17 mouse cellular contexts compared by ENCODE assay signal in the genomic region with DNA sequence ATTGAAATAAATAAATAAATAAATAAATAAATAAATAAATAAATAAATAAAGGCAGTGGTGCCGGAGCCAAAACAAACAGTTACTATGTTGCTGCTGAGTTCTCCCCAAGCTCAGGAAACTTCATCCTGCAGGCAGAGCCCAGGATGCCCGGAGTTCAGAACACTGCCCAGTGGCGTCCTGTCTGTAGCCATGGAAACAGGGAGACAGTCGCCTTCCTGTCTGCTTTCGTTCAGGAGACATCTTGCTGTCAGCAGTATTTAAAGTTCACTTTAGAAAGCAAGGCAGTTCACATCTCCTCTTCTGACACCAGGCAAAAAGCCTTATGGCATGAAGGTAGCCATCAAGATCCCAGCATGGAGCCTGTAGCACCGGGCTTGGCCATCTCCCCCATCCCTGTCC. TPM values are rescaled to one million over a fixed set of nuclear protein-coding genes. Genes with fewer than 3 reads are reported as not detected.
DNase-seq lines count a peak whose midpoint lies in the region; ATAC-seq and TF ChIP-seq lines count a peak whose summit lies in the region.
"Had no signal": no experiment of that assay in that cellular context is flagged by ENCODE, and none has a peak within 500 bp of the region (broad histone marks: within the 10 kb centered on the region; RNA-seq: fewer than 3 reads in every experiment).

No protein-coding gene starts in this region.

- H3K36me3 ChIP-seq in kidney, adult 2 months (ENCODE audit: control insufficient read depth, insufficient read depth, low read length) = no peaks in the 10 kb centered on the region
- no peaks in the 10 kb centered on the region for H3K36me3 ChIP-seq in midbrain, embryonic 16.5 days (ENCODE audit: control insufficient read depth, insufficient read depth, low read length)
- H3K36me3 ChIP-seq: heart, embryonic 10.5 days; liver, embryonic 13.5 days had no signal

- no peak overlapping the region for H3K4me2 ChIP-seq in midbrain, embryonic 16.5 days (ENCODE audit: low read length)
- H3K4me2 ChIP-seq: liver, embryonic 13.5 days had no signal

- H3K4me3 ChIP-seq in kidney, adult 2 months (ENCODE audit: insufficient read depth, low read depth, low read length) = no peak overlapping the region
- H3K4me3 ChIP-seq in midbrain, embryonic 16.5 days (ENCODE audit: low read depth, low read length) = no peak overlapping the region
- H3K4me3 ChIP-seq: heart, embryonic 10.5 days; liver, embryonic 13.5 days had no signal

- no peak overlapping the region; the same call in 1 of the 2 replicates for H3K9ac ChIP-seq in midbrain, embryonic 16.5 days (ENCODE audit: low read depth, low read length)
- H3K9ac ChIP-seq: liver, embryonic 13.5 days had no signal

- no peaks in the 10 kb centered on the region for H3K9me3 ChIP-seq in midbrain, embryonic 16.5 days (replicated peaks; ENCODE audit: control insufficient read depth, low read length, poor library complexity, severe bottlenecking)
- H3K9me3 ChIP-seq: heart, embryonic 10.5 days; liver, embryonic 13.5 days had no signal

- no peak overlapping the region for H3K27ac ChIP-seq in kidney, adult 2 months (ENCODE audit: insufficient read depth, low read depth, low read length)
- no peak overlapping the region for H3K27ac ChIP-seq in midbrain, embryonic 16.5 days (ENCODE audit: low read length)
- H3K27ac ChIP-seq: heart, embryonic 10.5 days; liver, embryonic 13.5 days had no signal

- no peaks in the 10 kb centered on the region for H3K4me1 ChIP-seq in kidney, adult 2 months (ENCODE audit: control insufficient read depth, insufficient read depth, low read length)
- peaks cover 6% of the 10 kb centered on the region; the same call in 1 of the 2 replicates for H3K4me1 ChIP-seq in midbrain, embryonic 16.5 days (ENCODE audit: control insufficient read depth, insufficient read depth, low read length)
- H3K4me1 ChIP-seq: liver, embryonic 13.5 days had no signal

- no peak for TF ChIP-seq CTCF in kidney, adult 2 months (conservative IDR thresholded peaks at IDR 0.05; ENCODE audit: insufficient read depth, insufficient read length, low read depth, low read length)

- peak; percentile 68 for ATAC-seq in midbrain, embryonic 16.5 days

- DNase-seq in adrenal gland, adult 2 months = peak; percentile 34
- DNase-seq in adrenal gland, adult 8-10 months = no peak
- DNase-seq in kidney, adult 2 months = peak; percentile 48
- no peak for DNase-seq in kidney, adult 18-20 months
- DNase-seq in retina, postnatal 1 day = peak; percentile 23
- no peak for DNase-seq in retina, embryonic 14.5 days (ENCODE audit: low spot score)
- DNase-seq in liver = no peak
- DNase-seq: cerebellum, adult 2 months; gastrocnemius, postnatal 10 days; heart, postnatal 36 days; liver, embryonic 13.5 days; lung, postnatal 14 days; right cerebral cortex, postnatal 4 days had no signal

- no peak for TF ChIP-seq POLR2A in kidney, adult 2 months (IDR thresholded peaks at IDR 0.05; ENCODE audit: low read depth, low read length)

- no peaks in the 10 kb centered on the region for H3K27me3 ChIP-seq in kidney, adult 2 months (replicated peaks; ENCODE audit: control insufficient read depth, insufficient read depth, low read length)
- H3K27me3 ChIP-seq in midbrain, embryonic 16.5 days (ENCODE audit: control insufficient read depth, insufficient read depth, low read depth, low read length) = no peaks in the 10 kb centered on the region
- H3K27me3 ChIP-seq: liver, embryonic 13.5 days had no signal

- 43% methylated on average over 6 of the region's 6 CpGs for WGBS in kidney, adult 2 months
- 26% methylated on average over 6 of the region's 6 CpGs for WGBS in midbrain, embryonic 16.5 days

RNA-seq across cellular contexts. Expression of gene Chst8, which starts 8.0 kb away (rescaled TPM):
- 10 to 100 TPM; 10.6 to 11.4 TPM for total RNA-seq in adrenal gland, adult 2 months (2021)
- polyA plus RNA-seq in adrenal gland, adult 2 months (2012; rRNA removed) = 21.3 and 26.9 TPM in 2 replicates
- total RNA-seq in adrenal gland, adult 8-10 months (2022) = 10 to 100 TPM in 3 of 4 experiments, 1 to 10 TPM in 1; 7.1 to 29.9 (median 13.8) TPM
- 8.3 and 10.2 TPM in 2 replicates for polyA plus RNA-seq in kidney, adult 2 months (2012; rRNA removed)
- polyA plus RNA-seq in midbrain, embryonic 16.5 days (2015; fragmentation: Nextera tagmentation; extraction: Ambion mirVana) = 12.7 and 15.3 TPM in 2 replicates
- total RNA-seq: common myeloid progenitor, adult 5-6 weeks; megakaryocyte-erythroid progenitor cell, adult 5-6 weeks had no signal

Comparison
In these comparisons a context has a peak if more than half of its experiments do, and no peak if none do; other contexts are left out.
1. DNase-seq: peak in adrenal gland, adult 2 months (single experiment), kidney, adult 2 months (single experiment) and retina, postnatal 1 day (single experiment); none in adrenal gland, adult 8-10 months (single experiment), kidney, adult 18-20 months (single experiment), retina, embryonic 14.5 days (single experiment) and liver (single experiment).